Mouse (Mus musculus) kidney, adult 2 months (tissue): Measurements from ENCODE around the gene Gnao1.

Source experiments
- CTCF ChIP-seq: fragments of 200-500 bp; conservative IDR thresholded peaks from 2 replicates; pipeline ENCODE4 v1.5.1; 2011; ENCODE audit warnings: low read depth, mild to moderate bottlenecking, control low read depth, low read length, moderate library complexity, mixed read lengths; ENCODE audit not compliant: insufficient read depth, insufficient read length
- POLR2A ChIP-seq: fragments of 200-500 bp; IDR thresholded peaks from one replicate; pipeline ENCODE4 v1.6.1; 2011; ENCODE audit warnings: low read depth, low read length, control low read depth

DNA sequence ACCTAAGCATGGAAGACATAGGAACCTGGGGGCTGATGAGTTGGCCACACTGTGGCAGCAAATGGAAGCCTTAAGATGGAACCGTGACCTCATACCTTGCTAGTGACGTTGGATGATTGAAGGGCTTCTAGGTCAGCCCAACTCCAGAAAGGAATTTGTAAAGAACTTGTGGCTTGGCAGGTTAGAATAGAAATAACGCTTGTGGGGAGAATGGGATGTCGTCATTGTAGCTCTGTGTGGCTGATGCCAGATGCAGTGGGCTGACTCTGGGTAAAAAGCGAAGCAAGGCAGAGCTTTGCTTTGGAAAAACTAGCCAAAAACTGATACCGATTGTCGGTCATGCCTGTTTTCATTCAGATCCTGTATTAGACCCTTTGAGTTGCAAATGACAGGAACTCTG, 56.5 kb downstream of the Gnao1 start:
- TF ChIP-seq POLR2A (no peak), CTCF (no peak)
